Mouse (Mus musculus) stomach, postnatal 0 days (tissue): ENCODE data around the gene Fam234b.

ENCODE experiments used
- CTCF ChIP-seq: IDR thresholded peaks from 2 replicates; pipeline ENCODE4 v1.5.1; 2016; ENCODE audit warnings: antibody characterized with exemption, low read depth, mild to moderate bottlenecking, moderate library complexity
- EP300 ChIP-seq: optimal IDR thresholded peaks from 2 replicates; pipeline ENCODE3; 2016; ENCODE audit warnings: antibody characterized with exemption

- TF ChIP-seq CTCF = no peak
- no peak for TF ChIP-seq EP300
Measured at GRCm38 (mm10) chr6:135168471-135168870, 29.3 kb upstream of the Fam234b start.
